Mouse (Mus musculus): ENCODE measurements around the gene 0610030E20Rik. TPM values are rescaled to one million over a fixed set of nuclear protein-coding genes. Genes with fewer than 3 reads are reported as not detected.

The 0610030E20Rik gene
- total RNA-seq (2021): 10 to 100 TPM; 16.9 to 17.2 TPM

- peak; percentile 80 to 81 for DNase-seq
Observed at GRCm38 (mm10) chr6:72347166-72347941, at the start of gene 0610030E20Rik. Gene 0610030E20Rik, plus strand, starts transcription at chr6:72347317.

GRCm38 (mm10) chr6:72297825-72298224 is 49.3 kb upstream of the 0610030E20Rik start:
- no peak for DNase-seq

DNA sequence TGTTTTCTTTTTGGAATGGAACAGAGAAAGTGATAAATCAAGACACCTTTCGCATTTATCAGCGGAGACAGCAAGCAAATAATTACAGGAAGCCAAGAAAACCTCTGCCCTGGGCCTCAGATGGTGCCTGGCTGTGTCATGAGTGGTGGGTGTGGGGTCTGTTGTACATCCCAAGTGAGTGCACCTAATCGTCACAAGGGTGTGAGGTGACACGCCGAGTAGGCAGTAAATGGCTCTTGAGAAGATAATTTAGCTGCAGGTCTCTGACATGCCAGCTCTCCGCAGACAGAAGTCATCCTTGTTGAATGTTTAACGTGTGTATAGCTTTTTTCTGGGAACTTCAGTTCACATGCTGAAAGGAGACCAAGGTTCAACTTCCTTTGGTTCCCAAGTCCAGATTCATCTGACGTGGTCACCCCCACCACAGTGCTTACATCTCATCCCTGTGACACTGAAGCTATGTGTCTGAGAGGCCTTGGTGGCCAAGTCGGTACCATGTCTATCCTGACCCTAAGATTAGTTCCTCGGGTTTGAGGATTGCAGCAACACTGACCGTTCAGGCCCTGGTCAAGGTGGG is 44.7 kb upstream of the 0610030E20Rik start:
- DNase-seq: no peak

DNA sequence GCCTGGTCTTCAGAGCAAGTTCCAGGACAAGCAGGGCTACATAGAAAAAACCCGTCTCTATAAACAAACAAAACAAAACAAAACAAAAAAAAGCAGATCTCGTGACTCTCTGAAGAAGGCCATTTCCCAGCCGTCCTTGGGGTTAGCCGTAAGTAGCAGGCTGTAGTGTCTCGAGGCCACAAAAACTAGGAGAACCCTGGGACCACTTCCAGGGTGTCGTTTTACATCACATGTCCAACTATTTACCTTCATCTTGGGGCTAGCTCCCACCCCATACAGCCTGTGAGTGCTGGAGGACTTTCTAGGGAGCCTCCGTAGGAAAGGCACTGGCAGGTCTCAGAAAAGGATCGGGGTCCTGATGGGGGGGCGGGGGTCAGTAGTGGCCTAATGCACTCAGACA is 43.6 kb upstream of the 0610030E20Rik start:
- no peak for DNase-seq

DNA sequence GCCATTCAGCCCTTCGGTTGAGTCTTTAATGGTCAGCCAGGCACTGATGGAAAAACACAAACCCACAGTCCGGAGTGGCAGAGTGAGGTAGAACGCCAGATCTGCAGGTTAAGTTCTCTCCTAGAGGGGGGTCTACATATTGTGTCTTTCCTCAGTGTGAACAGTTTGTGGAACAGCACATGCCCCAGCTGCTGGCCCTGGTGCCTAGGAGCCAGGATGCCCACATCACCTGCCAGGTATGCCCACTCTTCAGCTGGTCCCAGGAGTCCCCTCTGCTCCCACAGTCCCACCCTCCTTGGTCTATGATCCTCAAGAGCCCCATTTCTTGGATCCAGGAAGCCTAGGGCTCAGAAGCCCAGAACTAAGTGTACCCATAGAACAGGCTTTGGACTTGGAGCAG is 34.9 kb upstream of the 0610030E20Rik start:
- DNase-seq: no peak

- no peak for DNase-seq
Observed at GRCm38 (mm10) chr6:72313124-72313867, 33.8 kb upstream of the 0610030E20Rik start.

DNA sequence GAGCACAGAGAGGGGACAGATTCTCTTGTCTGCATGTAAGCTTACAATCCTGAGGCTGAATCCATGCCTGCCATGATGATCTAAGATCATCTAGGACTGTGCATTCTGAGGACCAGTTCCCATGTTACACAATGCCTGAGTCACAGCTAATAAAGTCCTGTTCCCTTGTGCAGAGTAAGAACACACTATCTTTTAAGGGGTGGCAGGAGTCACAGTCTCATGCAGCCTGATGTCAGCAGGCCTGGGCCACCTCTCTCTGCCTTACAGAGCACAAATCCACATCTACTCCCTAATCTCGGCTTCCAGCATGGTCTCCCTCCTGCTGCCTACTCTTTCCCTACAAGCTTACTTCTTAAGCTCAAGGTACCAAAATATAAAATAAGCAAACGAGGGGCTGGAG is 31.7 kb upstream of the 0610030E20Rik start:
- DNase-seq: no peak

DNA sequence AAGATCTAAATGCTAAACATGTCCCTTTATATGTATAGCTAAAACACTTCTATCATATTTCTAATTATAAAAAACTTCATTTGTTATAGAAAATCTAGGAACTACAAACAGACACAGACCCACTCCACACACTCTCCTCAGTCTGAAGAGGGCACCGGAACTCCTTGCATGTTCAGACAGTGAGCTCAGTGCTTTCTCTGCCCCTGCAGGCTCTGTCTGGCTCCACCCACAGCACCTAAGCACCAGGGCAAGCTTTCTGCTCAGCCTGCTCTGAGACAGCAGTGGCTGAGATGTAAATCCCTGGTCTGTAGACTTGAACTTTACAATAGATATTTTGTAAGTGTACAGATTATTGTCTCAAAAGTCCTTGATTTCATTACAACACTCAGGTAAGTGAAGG is 31.1 kb upstream of the 0610030E20Rik start:
- DNase-seq: no peak

GRCm38 (mm10) chr6:72318440-72318839 is 28.7 kb upstream of the 0610030E20Rik start:
- no peak for DNase-seq

DNA sequence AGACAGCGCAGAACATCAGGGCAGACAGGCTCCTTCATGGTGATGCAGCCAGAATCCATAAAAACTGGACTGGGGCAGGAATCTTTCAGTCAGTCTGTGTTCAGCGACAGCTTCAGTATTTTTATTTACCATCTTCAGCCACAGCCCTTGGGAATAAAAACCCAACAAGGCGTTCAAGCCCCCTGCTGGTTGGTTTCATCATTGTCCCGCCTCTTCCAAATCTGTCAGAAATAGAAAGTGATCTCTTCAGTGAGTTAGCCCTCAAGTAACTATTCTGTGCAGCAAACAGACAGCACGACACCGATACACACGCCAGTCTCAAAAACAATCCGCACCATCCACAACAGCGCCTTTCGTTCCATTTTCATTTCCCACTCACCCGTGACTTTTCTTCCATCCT is 28.1 kb upstream of the 0610030E20Rik start:
- DNase-seq: peak; percentile 41 to 58

GRCm38 (mm10) chr6:72322936-72323335 is 24.2 kb upstream of the 0610030E20Rik start:
- no peak for DNase-seq

DNA sequence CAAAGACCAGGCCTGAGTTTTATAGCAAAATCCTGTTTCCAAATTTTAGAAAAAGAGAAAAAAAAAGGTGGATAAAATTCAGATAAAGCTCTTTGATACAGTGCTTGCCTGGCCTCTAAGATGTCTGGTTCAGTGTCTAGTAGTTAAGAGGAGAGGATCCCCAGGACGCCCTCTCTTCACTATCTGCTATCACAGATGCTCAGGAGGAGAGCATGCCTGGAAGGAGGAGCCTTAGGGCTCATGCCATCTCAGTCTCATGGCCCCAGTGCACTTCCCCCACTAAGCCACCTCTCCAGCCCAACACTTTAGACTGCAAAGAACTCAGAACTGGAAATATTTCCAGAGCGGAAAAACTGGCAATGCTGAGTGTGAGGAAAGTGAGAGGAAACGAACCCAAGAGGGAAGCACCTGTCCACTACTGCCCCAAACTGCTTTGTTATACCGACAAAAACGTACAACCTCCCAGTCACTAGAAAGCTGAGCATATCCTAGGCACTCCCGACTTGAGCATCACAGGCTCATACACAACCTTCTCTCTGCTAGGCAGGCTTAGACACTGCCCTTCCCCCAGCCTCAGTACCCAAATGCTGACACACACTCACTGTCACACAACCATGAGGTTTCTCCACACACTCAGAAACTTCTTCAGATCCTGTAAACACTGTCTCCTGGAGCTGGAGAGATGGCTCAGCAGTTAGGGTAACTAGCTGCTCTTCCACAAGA is 23.2 kb upstream of the 0610030E20Rik start:
- DNase-seq: no peak

DNA sequence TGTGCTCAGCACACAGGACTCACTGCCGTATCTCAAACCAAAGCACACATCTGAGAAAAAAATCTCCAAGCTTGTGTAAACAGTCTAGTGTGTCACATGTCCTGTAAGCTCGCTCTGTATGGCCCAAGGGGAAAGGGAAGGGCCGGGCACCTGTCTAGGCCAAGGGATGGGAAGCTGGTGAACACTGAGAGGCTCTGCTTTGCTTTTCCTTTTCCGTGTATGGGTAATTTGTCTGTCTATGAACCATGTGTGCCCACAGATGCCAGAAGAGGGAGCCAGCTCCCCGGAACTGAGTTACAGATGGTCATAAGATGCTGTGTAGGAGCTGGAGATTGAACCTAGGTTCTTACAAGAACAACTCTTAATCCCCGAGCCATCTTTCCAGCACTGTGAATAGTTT is 20.8 kb upstream of the 0610030E20Rik start:
- peak; percentile 46 to 49 for DNase-seq

- no peak for DNase-seq
Observed at GRCm38 (mm10) chr6:72329019-72329418, 18.1 kb upstream of the 0610030E20Rik start.

- no peak for DNase-seq
Observed at GRCm38 (mm10) chr6:72330133-72330532, 17.0 kb upstream of the 0610030E20Rik start.

GRCm38 (mm10) chr6:72333111-72333510 is 14.0 kb upstream of the 0610030E20Rik start:
- no peak for DNase-seq

- DNase-seq: no peak
Observed at GRCm38 (mm10) chr6:72340481-72340880, 6.6 kb upstream of the 0610030E20Rik start.

DNA sequence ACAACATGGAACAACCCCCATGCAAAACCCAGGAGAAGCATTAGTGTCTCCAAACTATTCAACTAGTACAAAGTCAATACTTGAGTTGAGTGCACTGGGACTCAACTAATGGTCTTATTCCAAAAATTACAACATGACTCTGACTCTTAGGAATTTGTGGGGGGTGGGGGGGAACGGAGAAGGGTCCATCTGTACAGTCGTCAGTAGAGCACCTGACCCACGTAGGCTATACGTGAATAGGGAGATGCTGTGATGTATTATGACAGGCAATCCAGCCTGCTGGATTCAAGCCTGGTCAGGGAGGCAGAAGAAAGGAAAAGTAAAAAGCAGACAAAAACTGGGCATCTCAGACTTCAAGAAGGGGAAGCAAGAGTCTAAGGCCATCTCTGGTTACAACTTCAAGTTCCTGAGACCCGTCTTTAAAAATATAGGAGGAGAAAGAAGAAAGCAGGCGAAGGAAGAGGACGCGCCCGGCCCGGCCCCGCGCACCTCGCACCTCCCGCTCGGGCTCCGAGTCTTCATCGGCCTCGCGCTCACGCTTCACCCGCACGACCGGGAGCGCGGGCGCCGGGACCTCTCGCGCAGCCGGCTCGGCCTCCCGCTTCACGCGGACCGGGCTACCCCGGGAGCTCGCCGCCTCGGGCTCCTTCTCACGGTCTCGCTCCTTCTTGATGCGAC is 2.6 kb upstream of the 0610030E20Rik start:
- no peak for DNase-seq

GRCm38 (mm10) chr6:72345074-72345567 is 2.0 kb upstream of the 0610030E20Rik start, which contains the start of gene Usp39:
Gene Usp39, minus strand, starts transcription at chr6:72345184.
- peak; percentile 90 to 92 for DNase-seq

GRCm38 (mm10) chr6:72345633-72346032 is 1.5 kb upstream of the 0610030E20Rik start:
- DNase-seq: no peak

DNA sequence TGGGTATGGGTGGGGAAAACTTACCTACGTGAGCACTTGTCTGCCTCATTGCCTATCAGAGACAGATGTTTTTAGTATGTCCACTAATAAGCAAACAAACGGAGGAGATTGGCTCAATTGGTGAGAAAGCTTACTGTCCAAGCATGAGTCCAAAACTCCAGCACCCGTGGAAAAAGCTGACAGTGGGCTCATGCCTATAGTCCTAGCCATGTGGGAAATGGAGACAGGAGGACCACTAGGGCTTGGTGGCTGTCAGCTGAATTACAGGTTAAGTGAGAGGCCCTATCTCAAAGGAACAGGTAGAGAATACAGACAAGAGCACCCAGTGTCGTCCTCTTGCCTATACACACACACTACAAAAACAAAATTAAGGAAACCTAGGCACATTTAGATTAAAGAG is 856 bp upstream of the 0610030E20Rik start:
- DNase-seq: no peak

DNA sequence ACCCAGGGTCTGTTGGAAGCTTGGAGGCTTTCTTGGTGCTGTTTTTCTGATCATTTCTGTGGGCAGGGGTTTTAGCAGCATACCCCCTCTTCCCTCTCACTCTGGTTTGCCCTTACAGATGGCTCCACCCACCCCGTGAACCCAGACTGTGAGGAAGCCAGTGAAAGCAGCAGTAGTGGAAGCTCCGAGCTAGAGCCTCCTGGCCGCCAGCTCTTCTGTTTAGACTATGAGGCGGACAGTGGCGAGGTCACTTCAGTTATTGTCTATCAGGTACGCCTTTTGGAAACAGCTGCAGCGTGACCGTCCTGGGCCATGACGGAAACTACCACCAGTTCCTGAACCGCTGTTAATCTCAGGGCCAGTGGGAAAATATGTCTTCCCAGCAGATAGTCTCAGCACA is 1.3 kb downstream of the 0610030E20Rik start:
- no peak for DNase-seq
